Mouse (Mus musculus): ENCODE measurements around the gene Sfswap. TPM values are rescaled to one million over a fixed set of nuclear protein-coding genes. Genes with fewer than 3 reads are reported as not detected.

Sfswap gene
- 88.2 and 120 TPM in 2 replicates for total RNA-seq (2014; rRNA removed)
- 50.1 and 52.1 TPM in 2 replicates for polyA plus RNA-seq (2015; fragmentation: Nextera tagmentation; extraction: Ambion mirVana)

DNA sequence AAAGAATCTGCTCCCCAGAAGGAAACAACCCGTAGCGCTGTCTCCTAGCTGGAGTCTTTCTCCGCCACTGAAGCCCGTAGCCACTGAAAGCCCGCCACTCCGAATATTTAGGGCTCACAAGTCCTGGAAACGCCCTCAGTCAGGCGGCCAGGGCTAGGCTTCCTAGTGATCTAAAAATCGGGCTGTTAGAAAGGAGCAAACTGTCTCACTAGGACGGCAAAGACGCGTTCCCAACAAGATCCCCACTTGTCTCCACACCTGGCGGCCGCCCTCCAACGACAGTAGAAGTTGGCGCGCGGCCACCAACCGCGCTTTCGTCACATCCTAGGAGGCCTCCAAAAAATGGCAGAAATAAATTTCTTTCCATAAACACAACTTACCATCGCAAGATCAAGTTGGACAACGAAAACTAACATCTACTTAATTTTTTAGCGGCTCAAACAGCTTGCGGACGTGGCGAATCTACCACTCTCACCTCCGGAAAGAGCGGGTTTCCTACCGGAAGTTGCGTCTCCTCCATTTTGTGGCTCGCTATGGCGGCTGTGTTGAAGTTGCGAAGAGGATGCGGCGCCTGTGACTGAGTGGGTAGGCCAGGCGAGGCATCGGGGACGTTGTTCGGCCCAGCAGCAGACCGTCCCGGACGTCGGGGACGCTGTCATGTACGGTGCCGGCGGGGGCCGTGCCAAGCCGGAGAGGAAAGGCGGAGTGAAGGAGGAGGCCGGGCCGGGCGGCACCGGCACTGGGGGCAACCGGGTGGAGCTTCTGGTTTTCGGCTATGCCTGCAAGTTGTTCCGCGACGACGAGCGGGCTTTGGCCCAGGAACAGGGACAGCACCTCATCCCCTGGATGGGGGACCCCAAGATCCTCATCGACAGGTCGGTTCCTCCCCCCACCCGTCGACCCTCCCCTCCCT is at the start of gene Sfswap:
Gene Sfswap (plus strand): TSS at position 500 of the 913 bp plus-strand sequence.
- peak; percentile 88 for DNase-seq (ENCODE audit: low spot score)
- Histone ChIP-seq H3K27ac (ENCODE audit: low read depth, low read length) (peak within 1 kb of the TSS; percentile 71), H3K4me2 (ENCODE audit: low read depth, low read length, poor library complexity, severe bottlenecking) (peak within 1 kb of the TSS; percentile 98), H3K36me3 (ENCODE audit: insufficient read depth, low read length) (peaks cover 10% of the 10 kb centered on the region), H3K4me3 (ENCODE audit: low read depth, low read length) (peak within 1 kb of the TSS; percentile 100), H3K9me3 (ENCODE audit: low read length) (no peaks in the 10 kb centered on the region), H3K27me3 (ENCODE audit: insufficient read depth, low read length) (no peaks in the 10 kb centered on the region), H3K9ac (replicated peaks; ENCODE audit: low read length, poor library complexity, severe bottlenecking) (peak within 1 kb of the TSS; percentile 88), H3K4me1 (ENCODE audit: insufficient read depth, low read length) (peaks cover 10% of the 10 kb centered on the region; the same call in 1 of the 2 replicates)
- peak; percentile 39 for TF ChIP-seq CTCF (IDR thresholded peaks at IDR 0.05)
- under 1% methylated on average over 65 of the region's 66 CpGs for WGBS
- peak; percentile 49; the same call in 1 of the 2 replicates for ATAC-seq (ENCODE audit: low FRiP score)

DNA sequence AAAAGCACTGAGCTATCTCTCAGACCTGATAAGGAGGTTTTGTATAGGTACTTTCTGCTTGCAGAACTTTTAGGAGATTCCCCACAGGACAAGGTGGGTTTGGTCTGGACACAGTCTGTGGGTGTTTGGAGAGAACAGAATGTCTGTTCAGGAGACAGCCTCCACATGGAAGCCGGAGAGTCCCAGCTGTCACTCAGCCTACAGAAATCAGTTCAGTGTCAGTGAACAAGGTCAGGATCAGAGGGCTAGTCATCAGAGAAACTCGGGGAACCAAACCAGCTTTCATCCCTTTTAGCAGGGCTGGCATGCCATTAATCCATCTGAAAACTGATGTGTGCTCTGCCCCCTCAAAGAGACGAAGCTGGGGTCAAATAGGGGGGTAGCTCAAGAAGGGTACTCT is 48.5 kb upstream of the Sfswap start:
- no peak overlapping the region for H3K4me3 ChIP-seq (ENCODE audit: low read depth, low read length)
- H3K36me3 ChIP-seq (ENCODE audit: insufficient read depth, low read length) = no peaks in the 10 kb centered on the region
- no peak overlapping the region for H3K9ac ChIP-seq (replicated peaks; ENCODE audit: low read length, poor library complexity, severe bottlenecking)
- no peak for TF ChIP-seq CTCF (IDR thresholded peaks at IDR 0.05)
- 26% methylated on average over 3 of the region's 3 CpGs for WGBS
- no peak overlapping the region for H3K27ac ChIP-seq (ENCODE audit: low read depth, low read length)
- H3K4me1 ChIP-seq (ENCODE audit: insufficient read depth, low read length) = no peaks in the 10 kb centered on the region
- H3K4me2 ChIP-seq (ENCODE audit: low read depth, low read length, poor library complexity, severe bottlenecking) = no peak overlapping the region
- DNase-seq (ENCODE audit: low spot score) (no peak), ATAC-seq (ENCODE audit: low FRiP score) (no peak)
- no peaks in the 10 kb centered on the region for H3K9me3 ChIP-seq (ENCODE audit: low read length)
- H3K27me3 ChIP-seq (ENCODE audit: insufficient read depth, low read length) = no peaks in the 10 kb centered on the region

DNA sequence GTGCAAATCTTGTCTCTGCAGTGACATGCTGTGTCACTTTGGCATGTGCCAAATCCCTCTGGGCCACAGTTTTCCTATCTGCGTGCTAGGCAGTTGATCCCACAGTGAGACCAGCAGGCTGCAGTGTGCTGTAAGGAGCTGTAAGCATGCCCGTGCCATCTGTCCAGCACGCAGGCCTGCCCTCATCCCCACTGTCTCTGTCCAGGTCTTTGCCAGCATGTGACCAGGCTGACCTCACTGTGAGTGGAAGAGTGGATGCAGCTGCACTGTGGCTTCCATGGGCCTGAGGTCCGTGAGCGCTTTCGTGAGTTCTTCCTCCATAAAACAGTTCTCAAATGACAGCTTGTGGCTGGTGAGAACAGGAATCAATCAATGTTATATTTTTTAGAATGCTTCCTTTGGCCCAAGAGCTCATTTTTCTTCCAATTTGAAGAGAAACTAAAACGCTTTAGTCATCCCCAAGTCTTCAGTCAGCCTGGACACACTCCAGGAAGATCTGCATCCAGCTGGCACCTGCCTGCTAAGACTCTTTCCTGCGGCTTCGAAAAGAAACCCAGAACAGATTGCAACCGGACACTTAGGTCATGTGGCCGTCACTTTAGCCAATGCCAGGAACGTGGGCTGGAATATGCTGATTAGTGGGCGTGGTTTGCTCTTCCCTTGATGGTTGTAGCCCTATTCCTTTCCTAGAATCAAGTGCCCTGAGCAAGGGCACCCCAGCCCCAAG is 46.1 kb upstream of the Sfswap start:
- peak; percentile 93 for DNase-seq (ENCODE audit: low spot score)
- TF ChIP-seq CTCF (IDR thresholded peaks at IDR 0.05) = no peak
- Histone ChIP-seq H3K4me1 (ENCODE audit: insufficient read depth, low read length) (0 out of 2 replicates have a peak, but pooled peaks cover 4% of the 10 kb centered on the region), H3K4me2 (ENCODE audit: low read depth, low read length, poor library complexity, severe bottlenecking) (no peak overlapping the region; the same call in 1 of the 2 replicates), H3K4me3 (ENCODE audit: low read depth, low read length) (no peak overlapping the region; the same call in 1 of the 2 replicates), H3K27ac (ENCODE audit: low read depth, low read length) (peak overlapping the region; percentile 26; the same call in 1 of the 2 replicates), H3K27me3 (ENCODE audit: insufficient read depth, low read length) (no peaks in the 10 kb centered on the region), H3K9ac (replicated peaks; ENCODE audit: low read length, poor library complexity, severe bottlenecking) (no peak overlapping the region; the same call in 1 of the 2 replicates), H3K9me3 (ENCODE audit: low read length) (no peaks in the 10 kb centered on the region), H3K36me3 (ENCODE audit: insufficient read depth, low read length) (no peaks in the 10 kb centered on the region)
- ATAC-seq (ENCODE audit: low FRiP score) = peak; percentile 77
- WGBS = 13% methylated on average over 13 of the region's 13 CpGs

DNA sequence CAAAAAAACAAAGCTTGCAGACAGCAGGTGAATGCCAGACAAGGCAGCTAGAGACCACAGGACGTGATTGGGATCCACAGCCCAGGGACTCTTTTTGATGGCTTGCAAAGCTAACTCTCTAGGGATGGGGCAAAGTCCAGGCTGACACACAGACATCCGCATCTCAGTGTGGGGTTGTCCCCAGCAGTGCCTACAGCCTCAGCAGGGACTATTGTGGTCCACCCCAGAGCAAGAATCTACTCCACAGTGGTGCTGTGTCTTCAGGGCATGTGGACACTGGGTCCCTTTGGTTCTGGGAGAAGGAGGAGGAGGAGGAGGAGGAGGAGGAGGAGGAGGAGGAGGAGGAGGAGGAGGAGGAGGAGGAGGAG is 45.5 kb upstream of the Sfswap start:
- 27% methylated on average over 2 of the region's 2 CpGs for WGBS
- no peak for TF ChIP-seq CTCF (IDR thresholded peaks at IDR 0.05)
- no peaks in the 10 kb centered on the region for H3K9me3 ChIP-seq (ENCODE audit: low read length)
- ATAC-seq (ENCODE audit: low FRiP score) = 0 out of 2 replicates have a peak, but pooled peaks have one; percentile 15
- no peak overlapping the region; the same call in 1 of the 2 replicates for H3K4me3 ChIP-seq (ENCODE audit: low read depth, low read length)
- H3K9ac ChIP-seq (replicated peaks; ENCODE audit: low read length, poor library complexity, severe bottlenecking) = no peak overlapping the region
- 0 out of 2 replicates have a peak, but pooled peaks cover 4% of the 10 kb centered on the region for H3K4me1 ChIP-seq (ENCODE audit: insufficient read depth, low read length)
- DNase-seq (ENCODE audit: low spot score) = no peak
- H3K4me2 ChIP-seq (ENCODE audit: low read depth, low read length, poor library complexity, severe bottlenecking) = no peak overlapping the region; the same call in 1 of the 2 replicates
- H3K27me3 ChIP-seq (ENCODE audit: insufficient read depth, low read length) = no peaks in the 10 kb centered on the region
- no peak overlapping the region for H3K27ac ChIP-seq (ENCODE audit: low read depth, low read length)
- no peaks in the 10 kb centered on the region for H3K36me3 ChIP-seq (ENCODE audit: insufficient read depth, low read length)

DNA sequence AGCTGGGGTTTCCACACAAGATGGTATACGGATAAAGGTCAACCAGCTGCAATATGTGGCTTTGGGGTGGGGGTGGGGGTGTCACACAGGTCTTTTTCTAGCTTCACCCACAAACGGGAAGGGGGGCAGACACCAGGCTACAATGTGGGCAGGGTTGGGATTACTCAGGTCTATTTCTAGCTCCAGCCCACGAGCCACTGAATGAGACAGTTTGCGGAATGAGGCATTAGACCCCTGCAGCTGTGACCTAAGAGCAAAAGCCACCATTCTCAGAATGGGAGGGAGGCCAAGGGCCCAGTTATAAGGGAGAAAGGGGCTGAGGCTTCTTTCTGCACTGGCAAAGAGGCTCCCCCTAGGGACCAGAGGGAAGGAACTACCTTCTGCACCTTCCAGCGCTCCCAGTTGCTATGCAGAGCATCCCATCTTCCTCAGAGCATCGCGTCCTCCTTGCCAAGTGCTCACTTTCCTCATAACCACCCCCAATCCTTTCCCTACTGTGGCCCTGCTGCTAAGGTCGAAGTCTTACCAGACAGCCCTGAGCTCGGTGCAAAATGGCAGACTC is 44.4 kb upstream of the Sfswap start:
- no peaks in the 10 kb centered on the region for H3K36me3 ChIP-seq (ENCODE audit: insufficient read depth, low read length)
- no peaks in the 10 kb centered on the region for H3K27me3 ChIP-seq (ENCODE audit: insufficient read depth, low read length)
- ATAC-seq (ENCODE audit: low FRiP score) (no peak), DNase-seq (ENCODE audit: low spot score) (no peak)
- H3K4me1 ChIP-seq (ENCODE audit: insufficient read depth, low read length) = 0 out of 2 replicates have a peak, but pooled peaks cover 4% of the 10 kb centered on the region
- no peak overlapping the region for H3K9ac ChIP-seq (replicated peaks; ENCODE audit: low read length, poor library complexity, severe bottlenecking)
- whole genome bisulfite sequencing = 47% methylated on average over 9 of the region's 9 CpGs
- TF ChIP-seq CTCF (IDR thresholded peaks at IDR 0.05) = 0 out of 2 replicates have a peak, but pooled peaks have one; percentile 3
- H3K9me3 ChIP-seq (ENCODE audit: low read length) = no peaks in the 10 kb centered on the region
- no peak overlapping the region for H3K27ac ChIP-seq (ENCODE audit: low read depth, low read length)
- H3K4me3 ChIP-seq (ENCODE audit: low read depth, low read length) = no peak overlapping the region
- H3K4me2 ChIP-seq (ENCODE audit: low read depth, low read length, poor library complexity, severe bottlenecking) = no peak overlapping the region
